9 mouse cellular contexts compared by ENCODE assay signal in genomic region chr10:24635331-24635815, GRCm38 (mm10). TPM values are rescaled to one million over a fixed set of nuclear protein-coding genes. Genes with fewer than 3 reads are reported as not detected.
DNase-seq lines count a peak whose midpoint lies in the region; ATAC-seq and TF ChIP-seq lines count a peak whose summit lies in the region.
"Had no signal": no experiment of that assay in that cellular context is flagged by ENCODE, and none has a peak within 500 bp of the region (broad histone marks: within the 10 kb centered on the region; RNA-seq: fewer than 3 reads in every experiment).

No protein-coding gene starts in this region.

- H3K9ac ChIP-seq in midbrain, embryonic 11.5 days (ENCODE audit: low read length) = no peak overlapping the region
- H3K9ac ChIP-seq in midbrain, embryonic 14.5 days (replicated peaks; ENCODE audit: low read length) = no peak overlapping the region
- no peak overlapping the region for H3K9ac ChIP-seq in lung, postnatal 0 days (replicated peaks; ENCODE audit: low read depth)
- no peak overlapping the region for H3K9ac ChIP-seq in forebrain, embryonic 13.5 days
- no peak overlapping the region for H3K9ac ChIP-seq in neural tube, embryonic 15.5 days (replicated peaks)
- H3K9ac ChIP-seq: lung, embryonic 15.5 days had no signal

- TF ChIP-seq EP300 in lung, postnatal 0 days (IDR thresholded peaks at IDR 0.05) = no peak

- no peak overlapping the region for H3K4me2 ChIP-seq in midbrain, embryonic 11.5 days
- no peak overlapping the region for H3K4me2 ChIP-seq in midbrain, embryonic 14.5 days (ENCODE audit: low read length)
- no peak overlapping the region for H3K4me2 ChIP-seq in lung, postnatal 0 days (replicated peaks; ENCODE audit: low read depth, low read length)
- H3K4me2 ChIP-seq in forebrain, embryonic 13.5 days = no peak overlapping the region
- no peak overlapping the region for H3K4me2 ChIP-seq in neural tube, embryonic 15.5 days
- H3K4me2 ChIP-seq: lung, embryonic 15.5 days had no signal

- H3K27me3 ChIP-seq in midbrain, embryonic 11.5 days (ENCODE audit: control insufficient read depth, insufficient read depth, low read length) = no peaks in the 10 kb centered on the region
- no peaks in the 10 kb centered on the region for H3K27me3 ChIP-seq in midbrain, embryonic 14.5 days (ENCODE audit: control insufficient read depth, insufficient read depth, low read length)
- no peaks in the 10 kb centered on the region for H3K27me3 ChIP-seq in lung, postnatal 0 days (replicated peaks; ENCODE audit: insufficient read depth, low read length)
- H3K27me3 ChIP-seq in forebrain, embryonic 13.5 days = no peaks in the 10 kb centered on the region
- no peaks in the 10 kb centered on the region for H3K27me3 ChIP-seq in neural tube, embryonic 15.5 days (replicated peaks)
- H3K27me3 ChIP-seq: lung, embryonic 15.5 days had no signal

- 85% methylated on average over 11 of the region's 11 CpGs for WGBS in midbrain, embryonic 11.5 days
- WGBS in midbrain, embryonic 14.5 days = 87% methylated on average over 11 of the region's 11 CpGs
- WGBS in lung, postnatal 0 days = 56% methylated on average over 11 of the region's 11 CpGs
- WGBS in forebrain, embryonic 13.5 days = 91% methylated on average over 11 of the region's 11 CpGs
- 88% methylated on average over 11 of the region's 11 CpGs for WGBS in neural tube, embryonic 15.5 days

- peak; percentile 37 for DNase-seq in midbrain, embryonic 11.5 days (ENCODE audit: low spot score, missing footprints)
- no peak for DNase-seq in midbrain, embryonic 14.5 days
- DNase-seq in lung, postnatal 0 days (ENCODE audit: low spot score) = peak; percentile 34
- peak; percentile 69 for DNase-seq in thymus, postnatal 25 days
- no peak for DNase-seq in spleen, adult 12 weeks (ENCODE audit: low spot score)

- H3K9me3 ChIP-seq in midbrain, embryonic 11.5 days (ENCODE audit: control insufficient read depth, low read length) = no peaks in the 10 kb centered on the region
- no peaks in the 10 kb centered on the region for H3K9me3 ChIP-seq in midbrain, embryonic 14.5 days (ENCODE audit: control insufficient read depth, low read length)
- no peaks in the 10 kb centered on the region for H3K9me3 ChIP-seq in lung, postnatal 0 days (ENCODE audit: low read length)
- no peaks in the 10 kb centered on the region for H3K9me3 ChIP-seq in forebrain, embryonic 13.5 days (replicated peaks)
- no peaks in the 10 kb centered on the region for H3K9me3 ChIP-seq in neural tube, embryonic 15.5 days (replicated peaks)
- H3K9me3 ChIP-seq: lung, embryonic 15.5 days had no signal

- no peaks in the 10 kb centered on the region for H3K36me3 ChIP-seq in midbrain, embryonic 11.5 days (ENCODE audit: control insufficient read depth, insufficient read depth, low read length)
- no peaks in the 10 kb centered on the region for H3K36me3 ChIP-seq in midbrain, embryonic 14.5 days (ENCODE audit: control insufficient read depth, insufficient read depth, low read length)
- no peaks in the 10 kb centered on the region for H3K36me3 ChIP-seq in lung, postnatal 0 days (ENCODE audit: insufficient read depth, low read length)
- H3K36me3 ChIP-seq in forebrain, embryonic 13.5 days (ENCODE audit: poor library complexity, severe bottlenecking) = no peaks in the 10 kb centered on the region
- no peaks in the 10 kb centered on the region for H3K36me3 ChIP-seq in neural tube, embryonic 15.5 days
- H3K36me3 ChIP-seq: lung, embryonic 15.5 days had no signal

- no peak overlapping the region for H3K4me3 ChIP-seq in midbrain, embryonic 11.5 days (ENCODE audit: low read depth, low read length)
- no peak overlapping the region for H3K4me3 ChIP-seq in midbrain, embryonic 14.5 days (replicated peaks; ENCODE audit: low read depth, low read length)
- H3K4me3 ChIP-seq in lung, postnatal 0 days (ENCODE audit: low read depth, low read length) = no peak overlapping the region
- H3K4me3 ChIP-seq in forebrain, embryonic 13.5 days = no peak overlapping the region
- H3K4me3 ChIP-seq in neural tube, embryonic 15.5 days (replicated peaks) = no peak overlapping the region
- H3K4me3 ChIP-seq: lung, embryonic 15.5 days had no signal

- H3K27ac ChIP-seq in midbrain, embryonic 11.5 days (ENCODE audit: low read depth, low read length) = no peak overlapping the region
- H3K27ac ChIP-seq in midbrain, embryonic 14.5 days (replicated peaks; ENCODE audit: low read depth, low read length) = no peak overlapping the region
- H3K27ac ChIP-seq in lung, postnatal 0 days (ENCODE audit: low read length) = no peak overlapping the region
- H3K27ac ChIP-seq in forebrain, embryonic 13.5 days = no peak overlapping the region
- H3K27ac ChIP-seq in neural tube, embryonic 15.5 days (replicated peaks) = no peak overlapping the region
- H3K27ac ChIP-seq: lung, embryonic 15.5 days had no signal

- no peak for TF ChIP-seq CTCF in lung, postnatal 0 days (IDR thresholded peaks at IDR 0.05)

- no peaks in the 10 kb centered on the region; the same call in 1 of the 2 replicates for H3K4me1 ChIP-seq in midbrain, embryonic 11.5 days (ENCODE audit: control insufficient read depth, insufficient read depth, low read length)
- no peaks in the 10 kb centered on the region for H3K4me1 ChIP-seq in midbrain, embryonic 14.5 days (ENCODE audit: control insufficient read depth, insufficient read depth, low read length)
- peaks cover 6% of the 10 kb centered on the region; the same call in 1 of the 2 replicates for H3K4me1 ChIP-seq in lung, postnatal 0 days (ENCODE audit: insufficient read depth, low read depth, low read length)
- peaks cover 2% of the 10 kb centered on the region; the same call in 1 of the 2 replicates for H3K4me1 ChIP-seq in forebrain, embryonic 13.5 days
- H3K4me1 ChIP-seq in neural tube, embryonic 15.5 days = no peaks in the 10 kb centered on the region; the same call in 1 of the 2 replicates

- no peak for ATAC-seq in midbrain, embryonic 11.5 days (ENCODE audit: low FRiP score)
- no peak for ATAC-seq in midbrain, embryonic 14.5 days (ENCODE audit: low FRiP score, low TSS enrichment)
- ATAC-seq in granulocyte monocyte progenitor cell, adult 5-6 weeks (replicated peaks; ENCODE audit: poor library complexity, severe bottlenecking) = peak; percentile 60
- no peak for ATAC-seq in lung, postnatal 0 days
- no peak for ATAC-seq in forebrain, embryonic 13.5 days
- no peak for ATAC-seq in neural tube, embryonic 15.5 days (ENCODE audit: low FRiP score)

RNA-seq across cellular contexts. Expression of gene Ccn2, which starts 40.1 kb away (rescaled TPM):
- polyA plus RNA-seq in midbrain, embryonic 11.5 days (2014; fragmentation: Nextera tagmentation; extraction: Ambion mirVana) = 3.2 and 3.8 TPM in 2 replicates
- 1.4 and 2.0 TPM in 2 replicates for polyA plus RNA-seq in midbrain, embryonic 14.5 days (2014; fragmentation: Nextera tagmentation; extraction: Ambion mirVana)
- total RNA-seq in granulocyte monocyte progenitor cell, adult 5-6 weeks (2014; fragmentation: Nextera tagmentation) = not detected in 2 replicates
- total RNA-seq in granulocyte monocyte progenitor cell, adult 5-6 weeks (2017) = not detected in 2 replicates
- 54.8 and 71.1 TPM in 2 replicates for polyA plus RNA-seq in lung, postnatal 0 days (2015; fragmentation: Nextera tagmentation; extraction: Ambion mirVana)
- polyA plus RNA-seq in forebrain, embryonic 13.5 days (2015; fragmentation: Nextera tagmentation; extraction: Ambion mirVana) = 1.5 and 1.8 TPM in 2 replicates
- 2.5 and 4.9 TPM in 2 replicates for polyA plus RNA-seq in neural tube, embryonic 15.5 days (2015; fragmentation: Nextera tagmentation; extraction: Ambion mirVana)

Comparison
In these comparisons a context has a peak if more than half of its experiments do, and no peak if none do; other contexts are left out.
1. DNase-seq: peak in midbrain, embryonic 11.5 days (single experiment), lung, postnatal 0 days (single experiment) and thymus, postnatal 25 days (single experiment); none in midbrain, embryonic 14.5 days (single experiment) and spleen, adult 12 weeks (single experiment).